Mouse (Mus musculus) A20 (cell line): ENCODE measurements at regions not wholly inside any gene's neighbourhood (a gene's known extent, or its start where the extent isn't known, plus 50 kb on each side); places are given as distances from the start of the nearest gene placed in this dataset.

Source experiments
- DNase-seq: peaks from one replicate; pipeline ENCODE4 v3.0.0-alpha.2; 2011; ENCODE audit warnings: low read depth, low spot score

- peak; percentile 2 for DNase-seq
These were observed 195.3 kb upstream of the Gm5148 start for GRCm38 (mm10) chr3:37919450-37920156.

GRCm38 (mm10) chr3:37916786-37917479 is 192.6 kb upstream of the Gm5148 start:
- no peak for DNase-seq

- DNase-seq: no peak
These were observed 192.0 kb upstream of the Gm5148 start for GRCm38 (mm10) chr3:37916281-37916680.

GRCm38 (mm10) chr3:37915673-37916072 is 191.4 kb upstream of the Gm5148 start:
- no peak for DNase-seq

- no peak for DNase-seq
These were observed 189.8 kb upstream of the Gm5148 start for GRCm38 (mm10) chr3:37914136-37914535.

GRCm38 (mm10) chr3:37909821-37910220 is 185.5 kb upstream of the Gm5148 start:
- no peak for DNase-seq

GRCm38 (mm10) chr3:37909008-37909407 is 184.7 kb upstream of the Gm5148 start:
- DNase-seq: no peak

GRCm38 (mm10) chr3:37908456-37908855 is 184.2 kb upstream of the Gm5148 start:
- DNase-seq: no peak

GRCm38 (mm10) chr3:37907432-37908088 is 183.3 kb upstream of the Gm5148 start:
- DNase-seq: no peak

GRCm38 (mm10) chr3:37906806-37907251 is 182.5 kb upstream of the Gm5148 start:
- no peak for DNase-seq

GRCm38 (mm10) chr3:37904188-37904587 is 179.9 kb upstream of the Gm5148 start:
- no peak for DNase-seq

GRCm38 (mm10) chr3:37903482-37903881 is 179.2 kb upstream of the Gm5148 start:
- no peak for DNase-seq

GRCm38 (mm10) chr3:37903021-37903420 is 178.7 kb upstream of the Gm5148 start:
- no peak for DNase-seq

- DNase-seq: no peak
These were observed 173.1 kb upstream of the Gm5148 start for GRCm38 (mm10) chr3:37897392-37897791.

GRCm38 (mm10) chr3:37896821-37897311 is 172.6 kb upstream of the Gm5148 start:
- no peak for DNase-seq

GRCm38 (mm10) chr3:37894599-37894998 is 170.3 kb upstream of the Gm5148 start:
- DNase-seq: no peak

GRCm38 (mm10) chr3:37890202-37890601 is 165.9 kb upstream of the Gm5148 start:
- no peak for DNase-seq

GRCm38 (mm10) chr3:37888455-37888854 is 164.2 kb upstream of the Gm5148 start:
- DNase-seq: no peak

GRCm38 (mm10) chr3:37887711-37888110 is 163.4 kb upstream of the Gm5148 start:
- no peak for DNase-seq

GRCm38 (mm10) chr3:37886705-37887454 is 162.6 kb upstream of the Gm5148 start:
- DNase-seq: no peak

GRCm38 (mm10) chr3:37885776-37886175 is 161.5 kb upstream of the Gm5148 start:
- no peak for DNase-seq

- no peak for DNase-seq
These were observed 158.1 kb upstream of the Gm5148 start for GRCm38 (mm10) chr3:37882417-37882816.
